Comparison of ENCODE assay signal across 24 mouse cellular contexts in genomic region chrX:105923896-105924295, GRCm38 (mm10). TPM values are rescaled to one million over a fixed set of nuclear protein-coding genes. Genes with fewer than 3 reads are reported as not detected.
DNase-seq lines count a peak whose midpoint lies in the region; ATAC-seq and TF ChIP-seq lines count a peak whose summit lies in the region.
"Had no signal": no experiment of that assay in that cellular context is flagged by ENCODE, and none has a peak within 500 bp of the region (broad histone marks: within the 10 kb centered on the region; RNA-seq: fewer than 3 reads in every experiment).

No protein-coding gene starts in this region.

- no peak for TF ChIP-seq CTCF in ES-Bruce4 (IDR thresholded peaks at IDR 0.05; ENCODE audit: low read depth, low read length)
- no peak for TF ChIP-seq CTCF in liver, postnatal 0 days (IDR thresholded peaks at IDR 0.05; ENCODE audit: low read depth)

- peaks cover 5% of the 10 kb centered on the region; the same call in 1 of the 2 replicates for H3K36me3 ChIP-seq in ES-Bruce4 (ENCODE audit: control insufficient read depth, insufficient read depth, low read length, poor library complexity, severe bottlenecking)
- peaks cover 6% of the 10 kb centered on the region for H3K36me3 ChIP-seq in ES-E14 (ENCODE audit: control insufficient read depth, insufficient read depth, low read length, poor library complexity, severe bottlenecking)
- no peaks in the 10 kb centered on the region for H3K36me3 ChIP-seq in hindbrain, embryonic 12.5 days
- no peaks in the 10 kb centered on the region for H3K36me3 ChIP-seq in liver, postnatal 0 days (replicated peaks; ENCODE audit: insufficient read depth, low read length)
- H3K36me3 ChIP-seq: embryonic facial prominence, embryonic 12.5 days; forebrain, embryonic 12.5 days had no signal

- no peak for TF ChIP-seq POLR2A in ES-Bruce4 (IDR thresholded peaks at IDR 0.05; ENCODE audit: insufficient read depth, low read length)

- H3K9ac ChIP-seq in ES-Bruce4 (ENCODE audit: low read depth, poor library complexity, severe bottlenecking), result peak overlapping the region; percentile 74
- H3K9ac ChIP-seq in ES-E14 (ENCODE audit: insufficient read depth, low read depth, low read length, poor library complexity, severe bottlenecking), result no peak overlapping the region; the same call in 1 of the 2 replicates
- H3K9ac ChIP-seq in hindbrain, embryonic 12.5 days, result no peak overlapping the region
- H3K9ac ChIP-seq in liver, postnatal 0 days (replicated peaks), result no peak overlapping the region
- H3K9ac ChIP-seq: embryonic facial prominence, embryonic 12.5 days; forebrain, embryonic 12.5 days had no signal

- ATAC-seq in hindbrain, embryonic 12.5 days (ENCODE audit: low FRiP score), result no peak
- no peak for ATAC-seq in liver, postnatal 0 days
- ATAC-seq: CD4-positive, CD25-positive, alpha-beta regulatory T cell, adult 4 months; forebrain, embryonic 14.5 days; forebrain, embryonic 16.5 days had no signal

- H3K27ac ChIP-seq in ES-Bruce4 (ENCODE audit: insufficient read depth, low read length) (peak overlapping the region; percentile 98), ES-E14 (ENCODE audit: insufficient read depth, low read depth, low read length, poor library complexity, severe bottlenecking) (peak overlapping the region; percentile 81; the same call in 1 of the 2 replicates)
- H3K27ac ChIP-seq in hindbrain, embryonic 12.5 days, result no peak overlapping the region
- H3K27ac ChIP-seq in liver, postnatal 0 days (ENCODE audit: low read depth), result no peak overlapping the region
- H3K27ac ChIP-seq: embryonic facial prominence, embryonic 10.5 days; embryonic facial prominence, embryonic 12.5 days; forebrain, embryonic 10.5 days; forebrain, embryonic 12.5 days had no signal

- WGBS in hindbrain, embryonic 12.5 days, result no CpG with 5 or more reads among the region's 1 CpGs
- WGBS in liver, postnatal 0 days (ENCODE audit: insufficient replicate concordance), result 40% methylated on average over 1 of the region's 1 CpGs

- H3K4me2 ChIP-seq in hindbrain, embryonic 12.5 days (replicated peaks), result no peak overlapping the region
- H3K4me2 ChIP-seq in liver, postnatal 0 days (ENCODE audit: low read depth, low read length), result no peak overlapping the region
- H3K4me2 ChIP-seq: embryonic facial prominence, embryonic 12.5 days; forebrain, embryonic 12.5 days had no signal

- H3K4me3 ChIP-seq in ES-Bruce4 (ENCODE audit: low read depth, low read length), result peak overlapping the region; percentile 72
- H3K4me3 ChIP-seq in ES-E14 (ENCODE audit: insufficient read depth in 1 of 2, low read depth in 1 of 2, low read length in 2 of 2, poor library complexity in 1 of 2, severe bottlenecking in 1 of 2), result peak overlapping the region in 1 of 2 experiments; percentile 41; a peak in 1 of 4 replicates
- H3K4me3 ChIP-seq in hindbrain, embryonic 12.5 days, result no peak overlapping the region
- H3K4me3 ChIP-seq in liver, postnatal 0 days (ENCODE audit: low read depth, low read length), result no peak overlapping the region
- H3K4me3 ChIP-seq: embryonic facial prominence, embryonic 10.5 days; embryonic facial prominence, embryonic 12.5 days; erythroblast, embryonic 14.5 days; forebrain, embryonic 10.5 days; forebrain, embryonic 12.5 days had no signal

- no peaks in the 10 kb centered on the region for H3K27me3 ChIP-seq in ES-Bruce4 (ENCODE audit: control insufficient read depth, insufficient read depth, low read length, poor library complexity, severe bottlenecking)
- H3K27me3 ChIP-seq in hindbrain, embryonic 12.5 days, result no peaks in the 10 kb centered on the region
- no peaks in the 10 kb centered on the region for H3K27me3 ChIP-seq in liver, postnatal 0 days (ENCODE audit: insufficient read depth, low read length)
- H3K27me3 ChIP-seq: CH12.LX; embryonic facial prominence, embryonic 12.5 days; forebrain, embryonic 12.5 days had no signal

- no peaks in the 10 kb centered on the region for H3K4me1 ChIP-seq in ES-Bruce4 (ENCODE audit: control insufficient read depth, insufficient read depth, low read length)
- H3K4me1 ChIP-seq in ES-E14 (ENCODE audit: control insufficient read depth in 2 of 2, insufficient read depth in 2 of 2, low read length in 2 of 2, poor library complexity in 1 of 2), result peaks cover 2% of the 10 kb centered on the region in 2 experiments; a peak in 2 of 4 replicates
- H3K4me1 ChIP-seq in hindbrain, embryonic 12.5 days, result peaks cover 7% of the 10 kb centered on the region
- H3K4me1 ChIP-seq in liver, postnatal 0 days (ENCODE audit: insufficient read depth), result no peaks in the 10 kb centered on the region; the same call in 1 of the 2 replicates
- H3K4me1 ChIP-seq: forebrain, embryonic 10.5 days had no signal

- H3K9me3 ChIP-seq in ES-Bruce4 (replicated peaks; ENCODE audit: control insufficient read depth, insufficient read depth, low read length, poor library complexity, severe bottlenecking) (no peaks in the 10 kb centered on the region), ES-E14 (ENCODE audit: control insufficient read depth, insufficient read depth, low read depth, low read length) (no peaks in the 10 kb centered on the region)
- H3K9me3 ChIP-seq in hindbrain, embryonic 12.5 days (replicated peaks), result no peaks in the 10 kb centered on the region
- no peaks in the 10 kb centered on the region for H3K9me3 ChIP-seq in liver, postnatal 0 days (ENCODE audit: low read length)
- H3K9me3 ChIP-seq: embryonic facial prominence, embryonic 12.5 days had no signal

- TF ChIP-seq EP300 in ES-Bruce4 (IDR thresholded peaks at IDR 0.05; ENCODE audit: insufficient read depth, low read depth, low read length), result peak; percentile 53; the same call in 1 of the 2 replicates
- no peak for TF ChIP-seq EP300 in liver, postnatal 0 days (IDR thresholded peaks at IDR 0.05; ENCODE audit: low read depth)

- in situ Hi-C loops in ES-E14 (cut with MboI; ENCODE audit: low sequenced_read_pairs in 2 of 2, unreplicated experiment in 2 of 2), result loop anchor here in 1 of 2 experiments (10.0 kb wide), 1 partner anchor 251 kb away; no protein-coding TSS in a partner anchor

- DNase-seq in ES-E14 (ENCODE audit: low read depth, low spot score) (no peak), ZHBTc4 (ENCODE audit: low read depth, low spot score) (peak; percentile 70)
- no peak for DNase-seq in heart, adult 8-10 months (ENCODE audit: low spot score)
- no peak for DNase-seq in liver, postnatal 0 days
- DNase-seq: adrenal gland, adult 2 months; adrenal gland, postnatal 10 days; adrenal gland, postnatal 25 days; B cell, adult 2 months; cerebellum, adult 11-12 months; cerebellum, adult 2 months; cerebellum, adult 9-10 months; cerebellum, postnatal 10 days; cerebellum, postnatal 25 days had no signal

TF ChIP-seq in ES-E14, 5 proteins besides CTCF, POLR2A, EP300 and RAD21:
- TF ChIP-seq HCFC1 (IDR thresholded peaks at IDR 0.05; ENCODE audit: borderline replicate concordance, insufficient read depth, low read length) (no peak), MAFK (IDR thresholded peaks at IDR 0.05; ENCODE audit: insufficient read depth, low read depth, low read length) (no peak), ZC3H11A (IDR thresholded peaks at IDR 0.05; ENCODE audit: borderline replicate concordance, low read depth, low read length) (no peak), ZNF384 (IDR thresholded peaks at IDR 0.05; ENCODE audit: low read depth, low read length) (no peak), CHD2 (IDR thresholded peaks at IDR 0.05; ENCODE audit: low read depth, low read length) (no peak)

RNA-seq across cellular contexts. Expression of gene Atrx, which starts 5.3 kb away (rescaled TPM):
- polyA plus RNA-seq in ES-Bruce4 (2011; ENCODE audit: insufficient read depth, insufficient read length, low read depth, missing spikeins), result 522 and 532 TPM in 2 replicates
- 189 and 191 TPM in 2 replicates for total RNA-seq in ES-E14 (2012; rRNA removed)
- total RNA-seq in heart, adult 8-10 months (2022), result 10 to 100 TPM; 54.3 to 65.2 (median 57.7) TPM
- polyA plus RNA-seq in hindbrain, embryonic 12.5 days (2016; fragmentation: Nextera tagmentation; extraction: Ambion mirVana), result 222 and 249 TPM in 2 replicates
- polyA plus RNA-seq in liver, postnatal 0 days (2015; fragmentation: Nextera tagmentation; extraction: Ambion mirVana), result 30.4 and 35.0 TPM in 2 replicates

Comparison
In these comparisons a context has a peak if more than half of its experiments do, and no peak if none do; other contexts are left out.
1. H3K27ac ChIP-seq: peak in ES-Bruce4 (single experiment) and ES-E14 (single experiment); none in hindbrain, embryonic 12.5 days (single experiment) and liver, postnatal 0 days (single experiment).